Comparison of ENCODE assay signal across 8 mouse cellular contexts in genomic region chr9:107399491-107399971, GRCm38 (mm10). TPM values are rescaled to one million over a fixed set of nuclear protein-coding genes. Genes with fewer than 3 reads are reported as not detected.
DNase-seq lines count a peak whose midpoint lies in the region; ATAC-seq and TF ChIP-seq lines count a peak whose summit lies in the region.

Gene Cacna2d2 (plus strand): TSS chr9:107399612.

- ATAC-seq in intestine, postnatal 0 days: peak; percentile 57; the same call in 1 of the 2 replicates
- ATAC-seq in midbrain, embryonic 12.5 days (ENCODE audit: low FRiP score, low read depth): peak; percentile 84
- ATAC-seq in stomach, embryonic 14.5 days (ENCODE audit: insufficient number of reproducible peaks, insufficient read depth, low FRiP score, low read depth): peak; percentile 68; the same call in 1 of the 2 replicates

- TF ChIP-seq CTCF in intestine, postnatal 0 days (IDR thresholded peaks at IDR 0.05; ENCODE audit: low read depth): no peak

- H3K27me3 ChIP-seq in intestine, postnatal 0 days (replicated peaks; ENCODE audit: control insufficient read depth, insufficient read depth, low read length): peaks cover 61% of the 10 kb centered on the region
- peaks cover 74% of the 10 kb centered on the region for H3K27me3 ChIP-seq in midbrain, embryonic 12.5 days
- H3K27me3 ChIP-seq in stomach, embryonic 14.5 days (ENCODE audit: control insufficient read depth, insufficient read depth, low read length): peaks cover 32% of the 10 kb centered on the region

- DNase-seq in brain, adult 2 months (ENCODE audit: low read depth, low spot score): peak; percentile 83
- peak; percentile 81 for DNase-seq in embryo, embryonic 11 days
- peak; percentile 96 for DNase-seq in heart, adult 11 months
- DNase-seq in left cerebral cortex, postnatal 4 days: peak; percentile 71
- no peak for DNase-seq in spleen, adult 18-20 months

- no peaks in the 10 kb centered on the region for H3K4me1 ChIP-seq in intestine, postnatal 0 days (replicated peaks; ENCODE audit: control insufficient read depth, insufficient read depth, low read length)
- H3K4me1 ChIP-seq in midbrain, embryonic 12.5 days: peaks cover 38% of the 10 kb centered on the region
- peaks cover 7% of the 10 kb centered on the region; the same call in 1 of the 2 replicates for H3K4me1 ChIP-seq in stomach, embryonic 14.5 days (ENCODE audit: control insufficient read depth, insufficient read depth, low read length)

- H3K36me3 ChIP-seq in intestine, postnatal 0 days (ENCODE audit: control insufficient read depth, insufficient read depth): no peaks in the 10 kb centered on the region
- no peaks in the 10 kb centered on the region for H3K36me3 ChIP-seq in midbrain, embryonic 12.5 days
- no peaks in the 10 kb centered on the region for H3K36me3 ChIP-seq in stomach, embryonic 14.5 days (ENCODE audit: control insufficient read depth, insufficient read depth, low read length)

- peak within 1 kb of the TSS; percentile 54 for H3K4me3 ChIP-seq in intestine, postnatal 0 days (ENCODE audit: low read depth, low read length)
- peak within 1 kb of the TSS; percentile 85 for H3K4me3 ChIP-seq in midbrain, embryonic 12.5 days
- H3K4me3 ChIP-seq in stomach, embryonic 14.5 days (ENCODE audit: low read depth, low read length): peak within 1 kb of the TSS; percentile 60

- WGBS in intestine, postnatal 0 days: under 1% methylated on average over 39 of the region's 54 CpGs
- 1% methylated on average over 30 of the region's 54 CpGs for WGBS in midbrain, embryonic 12.5 days
- 1% methylated on average over 44 of the region's 54 CpGs for WGBS in stomach, embryonic 14.5 days

- H3K27ac ChIP-seq in intestine, postnatal 0 days (ENCODE audit: low read depth, low read length): no peak within 1 kb of the TSS
- peak within 1 kb of the TSS; percentile 78 for H3K27ac ChIP-seq in midbrain, embryonic 12.5 days (replicated peaks)
- no peak within 1 kb of the TSS for H3K27ac ChIP-seq in stomach, embryonic 14.5 days (ENCODE audit: low read length)

- H3K9me3 ChIP-seq in intestine, postnatal 0 days (ENCODE audit: control insufficient read depth): no peaks in the 10 kb centered on the region
- no peaks in the 10 kb centered on the region for H3K9me3 ChIP-seq in midbrain, embryonic 12.5 days
- H3K9me3 ChIP-seq in stomach, embryonic 14.5 days (ENCODE audit: control insufficient read depth, low read depth, low read length): no peaks in the 10 kb centered on the region

- intact Hi-C loops in left cerebral cortex, postnatal 4 days (cut with DNase I): no loop called here

- no peak within 1 kb of the TSS for H3K9ac ChIP-seq in intestine, postnatal 0 days (ENCODE audit: low read depth, low read length)
- peak within 1 kb of the TSS; percentile 89 for H3K9ac ChIP-seq in midbrain, embryonic 12.5 days (replicated peaks)
- H3K9ac ChIP-seq in stomach, embryonic 14.5 days (replicated peaks; ENCODE audit: low read depth, low read length): 0 out of 2 replicates have a peak within 1 kb of the TSS, but pooled peaks have one; percentile 18

- H3K4me2 ChIP-seq in intestine, postnatal 0 days (replicated peaks; ENCODE audit: low read depth): peak within 1 kb of the TSS; percentile 94
- H3K4me2 ChIP-seq in midbrain, embryonic 12.5 days (replicated peaks): peak within 1 kb of the TSS; percentile 92
- H3K4me2 ChIP-seq in stomach, embryonic 14.5 days (replicated peaks; ENCODE audit: low read depth, low read length): peak within 1 kb of the TSS; percentile 100

RNA-seq across cellular contexts. Expression of gene Cacna2d2, which starts in this region (rescaled TPM):
- polyA plus RNA-seq in intestine, postnatal 0 days (2015; fragmentation: Nextera tagmentation; extraction: Ambion mirVana): 0.14 and 0.22 TPM in 2 replicates
- total RNA-seq in left cerebral cortex, postnatal 4 days (2021): 10 to 100 TPM; 31.9 to 50.0 TPM
- polyA plus RNA-seq in midbrain, embryonic 12.5 days (2016; fragmentation: Nextera tagmentation; extraction: Ambion mirVana): 3.7 and 4.1 TPM in 2 replicates
- 0.43 and 0.70 TPM in 2 replicates for polyA plus RNA-seq in stomach, embryonic 14.5 days (2014; fragmentation: Nextera tagmentation; extraction: Ambion mirVana)

Comparison
In these comparisons a context has a peak if more than half of its experiments do, and no peak if none do; other contexts are left out.
1. Peak in ATAC-seq, H3K4me3 ChIP-seq and H3K4me2 ChIP-seq in intestine, postnatal 0 days; RNA of the gene not detected or under 1 TPM.
2. Peak in ATAC-seq, H3K4me3 ChIP-seq, H3K9ac ChIP-seq and H3K4me2 ChIP-seq in stomach, embryonic 14.5 days; RNA of the gene not detected or under 1 TPM.
3. DNase-seq: peak in brain, adult 2 months (single experiment), embryo, embryonic 11 days (single experiment), heart, adult 11 months (single experiment) and left cerebral cortex, postnatal 4 days (single experiment); none in spleen, adult 18-20 months (0 of 2).
4. Peak in every context shown above with its lines, with median percentiles within 50 percentile points of each other: ATAC-seq, H3K4me2 ChIP-seq and H3K4me3 ChIP-seq.